Mouse (Mus musculus) limb, embryonic 13.5 days (tissue): ENCODE data around the gene Ddx43. TPM values are rescaled to one million over a fixed set of nuclear protein-coding genes. Genes with fewer than 3 reads are reported as not detected.
"Not testable (repeated sequence)": the region's sequence is repeated elsewhere in the genome, so short reads cannot be mapped to it uniquely, and the experiment has no call there.

Experiments
- ATAC-seq: fragments of 200-750 bp; cut with Nextera tagmentation; 2 replicates; pipeline ENCODE4 v1.8.0; 2017; ENCODE audit warnings: low read depth, moderate number of reproducible peaks, moderate TSS enrichment; ENCODE audit not compliant: low FRiP score
- H3K27ac ChIP-seq: fragments of 300-500 bp; sonication (generic); 2 replicates; pipeline ENCODE4 v1.5.1; 2015; ENCODE audit warnings: inconsistent platforms, mild to moderate bottlenecking, moderate library complexity
- H3K27me3 ChIP-seq: fragments of 300-500 bp; sonication (generic); 2 replicates; pipeline ENCODE4 v1.6.1; 2015; ENCODE audit warnings: mild to moderate bottlenecking, inconsistent platforms
- H3K36me3 ChIP-seq: fragments of 300-500 bp; sonication (generic); 2 replicates; pipeline ENCODE4 v1.6.1; 2015; ENCODE audit warnings: inconsistent platforms, mild to moderate bottlenecking, moderate library complexity
- H3K4me1 ChIP-seq: fragments of 300-500 bp; sonication (generic); 2 replicates; pipeline ENCODE4 v1.6.1; 2015; ENCODE audit warnings: inconsistent platforms
- H3K4me2 ChIP-seq: fragments of 300-500 bp; sonication (generic); replicated peaks from 2 replicates; pipeline ENCODE4 v1.6.1; 2015; ENCODE audit warnings: inconsistent platforms, mild to moderate bottlenecking, moderate library complexity
- H3K4me3 ChIP-seq: fragments of 300-500 bp; sonication (generic); 2 replicates; pipeline ENCODE4 v1.5.1; 2015; ENCODE audit warnings: moderate library complexity, mild to moderate bottlenecking, inconsistent platforms
- H3K9ac ChIP-seq: fragments of 300-500 bp; sonication (generic); 2 replicates; pipeline ENCODE4 v1.6.1; 2015; ENCODE audit warnings: mild to moderate bottlenecking, inconsistent platforms
- H3K9me3 ChIP-seq: fragments of 300-500 bp; sonication (generic); 2 replicates; pipeline ENCODE4 v1.6.1; 2016; ENCODE audit warnings: inconsistent platforms
- WGBS: fragments of 180-500 bp; shearing (Covaris S2); methylation state at CpG from one replicate; pipeline ENCODE4 v1.1.7; 2015; 5-methylcytosine and 5-hydroxymethylcytosine counted together
- polyA plus RNA-seq: library from polyadenylated mRNA; unstranded; fragments of >200 nt; fragmentation: Nextera tagmentation; extraction: Ambion mirVana; gene quantifications from 2 replicates; pipeline ENCODE4 v1.2.1, GENCODE M21; 2015

The Ddx43 gene
- 0.40 and 0.46 TPM in 2 replicates for polyA plus RNA-seq

- peaks cover 82% of the 10 kb centered on the region for H3K27me3 ChIP-seq
- H3K4me3 ChIP-seq = peak within 1 kb of the TSS; percentile 46
- 0 out of 2 replicates have a peak, but pooled peaks cover 8% of the 10 kb centered on the region for H3K4me1 ChIP-seq
- no peaks in the 10 kb centered on the region for H3K9me3 ChIP-seq
- H3K4me2 ChIP-seq = peak within 1 kb of the TSS; percentile 67
- no peak within 1 kb of the TSS for H3K27ac ChIP-seq
- H3K9ac ChIP-seq = peak within 1 kb of the TSS; percentile 59
- peak; percentile 90 for ATAC-seq
- 3% methylated on average over 86 of the region's 93 CpGs for WGBS
- H3K36me3 ChIP-seq = no peaks in the 10 kb centered on the region
Observed at GRCm38 (mm10) chr9:78395630-78396351, at the start of gene Ddx43. Gene Ddx43, plus strand, starts transcription at chr9:78395777.

GRCm38 (mm10) chr9:78347004-78347403 lies 48.6 kb upstream of the Ddx43 start:
- no peak for ATAC-seq

GRCm38 (mm10) chr9:78348206-78349004 lies 47.2 kb upstream of the Ddx43 start:
- not testable (repeated sequence) for H3K36me3 ChIP-seq, H3K4me1 ChIP-seq, H3K4me2 ChIP-seq, H3K27me3 ChIP-seq, ATAC-seq, H3K9ac ChIP-seq, H3K27ac ChIP-seq, H3K9me3 ChIP-seq, H3K4me3 ChIP-seq
- 69% methylated on average over 6 of the region's 6 CpGs for WGBS

More at GRCm38 (mm10) chr9:78347004-78347403, 48.6 kb upstream of the Ddx43 start:
- no peak overlapping the region for H3K4me3 ChIP-seq
- H3K9me3 ChIP-seq = no peaks in the 10 kb centered on the region
- H3K36me3 ChIP-seq = no peaks in the 10 kb centered on the region
- no peak overlapping the region for H3K9ac ChIP-seq
- H3K4me2 ChIP-seq = no peak overlapping the region
- H3K27ac ChIP-seq = no peak overlapping the region
- no peaks in the 10 kb centered on the region for H3K4me1 ChIP-seq
- WGBS = 69% methylated on average over 3 of the region's 3 CpGs
- no peaks in the 10 kb centered on the region for H3K27me3 ChIP-seq

GRCm38 (mm10) chr9:78349141-78349540 lies 46.4 kb upstream of the Ddx43 start:
- H3K9me3 ChIP-seq, H3K27ac ChIP-seq, H3K4me1 ChIP-seq, H3K27me3 ChIP-seq, H3K9ac ChIP-seq, ATAC-seq, H3K36me3 ChIP-seq, H3K4me3 ChIP-seq, H3K4me2 ChIP-seq: not testable (repeated sequence)
- 86% methylated on average over 3 of the region's 3 CpGs for WGBS

- not testable (repeated sequence) for H3K36me3 ChIP-seq, H3K4me3 ChIP-seq, H3K4me2 ChIP-seq, H3K9ac ChIP-seq, ATAC-seq, H3K9me3 ChIP-seq, H3K27ac ChIP-seq, H3K4me1 ChIP-seq, H3K27me3 ChIP-seq
Observed at GRCm38 (mm10) chr9:78350007-78350406, 45.6 kb upstream of the Ddx43 start.

- no peaks in the 10 kb centered on the region for H3K27me3 ChIP-seq
- H3K4me1 ChIP-seq = no peaks in the 10 kb centered on the region
- no peak overlapping the region for H3K4me2 ChIP-seq
- H3K9me3 ChIP-seq = no peaks in the 10 kb centered on the region
- H3K9ac ChIP-seq = no peak overlapping the region
- H3K4me3 ChIP-seq = no peak overlapping the region
- H3K27ac ChIP-seq = no peak overlapping the region
- 86% methylated on average over 6 of the region's 6 CpGs for WGBS
- no peak for ATAC-seq
- no peaks in the 10 kb centered on the region for H3K36me3 ChIP-seq
Observed at GRCm38 (mm10) chr9:78351504-78352220, 43.9 kb upstream of the Ddx43 start.

- WGBS = 76% methylated on average over 11 of the region's 11 CpGs
- no peaks in the 10 kb centered on the region for H3K9me3 ChIP-seq
- no peak overlapping the region for H3K4me3 ChIP-seq
- H3K4me2 ChIP-seq = no peak overlapping the region
- ATAC-seq = no peak
- no peak overlapping the region for H3K9ac ChIP-seq
- no peaks in the 10 kb centered on the region for H3K27me3 ChIP-seq
- no peaks in the 10 kb centered on the region for H3K36me3 ChIP-seq
- no peaks in the 10 kb centered on the region for H3K4me1 ChIP-seq
- H3K27ac ChIP-seq = no peak overlapping the region
Observed at GRCm38 (mm10) chr9:78354665-78355578, 40.7 kb upstream of the Ddx43 start.

GRCm38 (mm10) chr9:78355611-78356010 lies 40.0 kb upstream of the Ddx43 start, which contains the start of gene Gsta2:
Gene Gsta2, minus strand, starts transcription at chr9:78355788.
- H3K4me1 ChIP-seq = no peaks in the 10 kb centered on the region
- no peak within 1 kb of the TSS for H3K4me2 ChIP-seq
- H3K9me3 ChIP-seq = no peaks in the 10 kb centered on the region
- ATAC-seq = no peak
- H3K27ac ChIP-seq = no peak within 1 kb of the TSS
- no peak within 1 kb of the TSS for H3K4me3 ChIP-seq
- no peaks in the 10 kb centered on the region for H3K27me3 ChIP-seq
- WGBS = 89% methylated on average over 8 of the region's 8 CpGs
- H3K9ac ChIP-seq = no peak within 1 kb of the TSS
- H3K36me3 ChIP-seq = no peaks in the 10 kb centered on the region

GRCm38 (mm10) chr9:78358053-78358452 lies 37.5 kb upstream of the Ddx43 start:
- H3K4me2 ChIP-seq = no peak overlapping the region
- WGBS = 14% methylated on average over 9 of the region's 9 CpGs
- no peak overlapping the region for H3K27ac ChIP-seq
- H3K36me3 ChIP-seq = no peaks in the 10 kb centered on the region
- no peaks in the 10 kb centered on the region for H3K9me3 ChIP-seq
- H3K9ac ChIP-seq = no peak overlapping the region
- no peak; the same call in 1 of the 2 replicates for ATAC-seq
- H3K27me3 ChIP-seq = no peaks in the 10 kb centered on the region
- no peaks in the 10 kb centered on the region for H3K4me1 ChIP-seq
- no peak overlapping the region for H3K4me3 ChIP-seq

GRCm38 (mm10) chr9:78359750-78360483 lies 35.7 kb upstream of the Ddx43 start:
- no peak overlapping the region for H3K9ac ChIP-seq
- H3K9me3 ChIP-seq = no peaks in the 10 kb centered on the region
- H3K36me3 ChIP-seq = no peaks in the 10 kb centered on the region
- no peak overlapping the region for H3K4me3 ChIP-seq
- no peaks in the 10 kb centered on the region for H3K4me1 ChIP-seq
- 76% methylated on average over 6 of the region's 6 CpGs for WGBS
- H3K27ac ChIP-seq = no peak overlapping the region
- ATAC-seq = no peak
- no peak overlapping the region for H3K4me2 ChIP-seq
- no peaks in the 10 kb centered on the region for H3K27me3 ChIP-seq

- Histone ChIP-seq H3K27ac (no peak overlapping the region), H3K4me1 (no peaks in the 10 kb centered on the region), H3K27me3 (no peaks in the 10 kb centered on the region), H3K36me3 (no peaks in the 10 kb centered on the region), H3K9me3 (no peaks in the 10 kb centered on the region), H3K4me2 (no peak overlapping the region), H3K4me3 (no peak overlapping the region), H3K9ac (no peak overlapping the region)
- ATAC-seq = no peak
- WGBS = 57% methylated on average over 2 of the region's 2 CpGs
Observed at GRCm38 (mm10) chr9:78360484-78360872, 35.1 kb upstream of the Ddx43 start.
